Mouse (Mus musculus) T-helper 1 cell (primary cell): ENCODE results near the gene D830030K20Rik.
"Not testable (repeated sequence)": the region's sequence is repeated elsewhere in the genome, so short reads cannot be mapped to it uniquely, and the experiment has no call there.

Experiments used
- in situ Hi-C: fragments of 300-600 bp; cut with MboI, MseI; formaldehyde crosslinking; loops from one replicate; pipeline ENCODE4 v1.15.1; 2025; ENCODE audit warnings: high pct_unique_total_duplicates

The D830030K20Rik gene

GRCm38 (mm10) chr14:3208272-3209152 is at the start of gene D830030K20Rik:
D830030K20Rik (plus strand) TSS chr14:3208488.
- in situ Hi-C loops, result not testable (repeated sequence)

DNA sequence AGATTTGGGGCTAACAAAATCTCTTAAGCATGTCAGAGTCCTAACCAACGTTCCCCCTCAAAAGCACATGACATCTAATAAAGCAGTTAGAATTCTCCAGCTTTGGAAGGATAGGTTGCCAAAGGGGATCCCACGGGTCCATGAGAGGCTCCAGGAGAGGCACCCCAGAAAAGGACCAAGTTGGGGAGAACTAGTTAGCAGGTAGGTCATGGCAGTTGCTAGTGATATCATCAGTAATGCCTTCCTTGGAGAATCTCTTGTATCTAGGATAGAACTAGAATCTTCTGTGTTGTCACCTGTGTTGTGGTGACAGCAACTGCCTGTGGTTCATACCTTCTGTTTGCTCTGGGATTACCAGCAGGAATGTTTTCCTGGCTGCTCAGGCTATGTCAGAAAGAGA is 20.3 kb upstream of the D830030K20Rik start, which contains the start of gene Gm5795:
TSS of gene Gm5795 (plus strand) at position 301 of the 400 bp plus-strand sequence.
- in situ Hi-C loops, result not testable (repeated sequence)

GRCm38 (mm10) chr14:3209367-3209766 is 1.1 kb downstream of the D830030K20Rik start:
- in situ Hi-C loops, result not testable (repeated sequence)

- in situ Hi-C loops, result not testable (repeated sequence)
Observed at GRCm38 (mm10) chr14:3262531-3262930, 54.2 kb downstream of the D830030K20Rik start.
